Mouse (Mus musculus) embryonic facial prominence, embryonic 11.5 days (tissue): ENCODE measurements around the gene Luzp4. TPM values are rescaled to one million over a fixed set of nuclear protein-coding genes. Genes with fewer than 3 reads are reported as not detected.
"Not testable (repeated sequence)": the region's sequence is repeated elsewhere in the genome, so short reads cannot be mapped to it uniquely, and the experiment has no call there.

Experiments used
- ATAC-seq: fragments of 200-750 bp; cut with Nextera tagmentation; replicated peaks from 2 replicates; pipeline ENCODE4 v1.8.0; 2017; ENCODE audit warnings: low read depth; ENCODE audit not compliant: insufficient number of reproducible peaks, low FRiP score, low TSS enrichment
- DNase-seq: peaks from one replicate; pipeline ENCODE4 v3.0.0-alpha.2; 2015; ENCODE audit warnings: low spot score
- H3K27ac ChIP-seq: fragments of 300-500 bp; sonication (generic); replicated peaks from 2 replicates; pipeline ENCODE4 v1.5.1; 2014; ENCODE audit warnings: mild to moderate bottlenecking, low read depth, low read length, control low read depth
- H3K27me3 ChIP-seq: fragments of 300-500 bp; sonication (generic); 2 replicates; pipeline ENCODE4 v1.6.1; 2014; ENCODE audit warnings: mild to moderate bottlenecking, low read length, moderate library complexity, mixed read lengths; ENCODE audit not compliant: control insufficient read depth, insufficient read depth
- H3K36me3 ChIP-seq: fragments of 300-500 bp; sonication (generic); replicated peaks from 2 replicates; pipeline ENCODE4 v1.6.1; 2014; ENCODE audit warnings: low read depth, mild to moderate bottlenecking, low read length, moderate library complexity, mixed read lengths; ENCODE audit not compliant: control insufficient read depth, insufficient read depth
- H3K4me1 ChIP-seq: fragments of 300-500 bp; sonication (generic); 2 replicates; pipeline ENCODE4 v1.6.1; 2014; ENCODE audit warnings: low read length, mixed read lengths; ENCODE audit not compliant: control insufficient read depth, insufficient read depth
- H3K4me2 ChIP-seq: fragments of 300-500 bp; sonication (generic); 2 replicates; pipeline ENCODE4 v1.6.1; 2014; ENCODE audit warnings: low read depth, mild to moderate bottlenecking, control low read depth, low read length, moderate library complexity
- H3K4me3 ChIP-seq: fragments of 300-500 bp; sonication (generic); 2 replicates; pipeline ENCODE4 v1.5.1; 2014; ENCODE audit warnings: low read depth, low read length, control low read depth
- H3K9ac ChIP-seq: fragments of 300-500 bp; sonication (generic); replicated peaks from 2 replicates; pipeline ENCODE4 v1.6.1; 2014; ENCODE audit warnings: mild to moderate bottlenecking, control low read depth, low read length
- H3K9me3 ChIP-seq: fragments of 300-500 bp; sonication (generic); replicated peaks from 2 replicates; pipeline ENCODE4 v1.6.1; 2016; ENCODE audit warnings: mild to moderate bottlenecking, low read length, inconsistent platforms, mixed read lengths; ENCODE audit not compliant: control insufficient read depth
- WGBS: fragments of 180-500 bp; shearing (Covaris S2); extraction: QIAGEN DNeasy Blood & Tissue Kit; methylation state at CpG from one replicate; pipeline ENCODE4 v1.1.7; 2014; 5-methylcytosine and 5-hydroxymethylcytosine counted together
- polyA plus RNA-seq: library from polyadenylated mRNA; unstranded; fragments of >200 nt; fragmentation: Nextera tagmentation; extraction: Ambion mirVana; gene quantifications from 2 replicates; pipeline ENCODE4 v1.2.1, GENCODE M21; 2014

Luzp4 gene
- not detected in 2 replicates for polyA plus RNA-seq

- not testable (repeated sequence) for H3K9me3 ChIP-seq, DNase-seq, ATAC-seq, H3K27ac ChIP-seq, H3K36me3 ChIP-seq, H3K9ac ChIP-seq, H3K4me1 ChIP-seq, H3K27me3 ChIP-seq, H3K4me2 ChIP-seq, H3K4me3 ChIP-seq
- 78% methylated on average over 2 of the region's 6 CpGs for WGBS
Observed at GRCm38 (mm10) chrX:148857340-148857739, at the start of gene Luzp4. Luzp4 (plus strand) TSS chrX:148857640.

GRCm38 (mm10) chrX:148841801-148842200, 15.6 kb upstream of the Luzp4 start:
- H3K27me3 ChIP-seq, ATAC-seq, H3K4me3 ChIP-seq, H3K27ac ChIP-seq, H3K4me2 ChIP-seq, H3K9ac ChIP-seq, H3K36me3 ChIP-seq, H3K4me1 ChIP-seq, H3K9me3 ChIP-seq, DNase-seq: not testable (repeated sequence)
- 90% methylated on average over 4 of the region's 4 CpGs for WGBS

Other genes starting within 250 kb of the Luzp4 start
- gene Gm8334, start 242.5 kb upstream of the Luzp4 start, polyA plus RNA-seq = not detected in 2 replicates
- not detected in 2 replicates for gene Gm15127, start 194.0 kb upstream of the Luzp4 start, polyA plus RNA-seq
- not detected in 2 replicates for gene Ott, start 216.6 kb downstream of the Luzp4 start, polyA plus RNA-seq